Mouse (Mus musculus): ENCODE data around the gene Spag7.

The Spag7 gene

GRCm38 (mm10) chr11:70688372-70688771 lies 19.2 kb upstream of the Spag7 start:
- ChIA-PET POLR2A (interaction anchor here in 3 of 4 experiments (0.5 to 5.4 kb wide), 18 partner anchors 8 to 488 kb away, joined by 3 to 56 read pairs (median 5); partner anchors contain the start of genes Inca1 (in 2 of the 3), Kif1c (in 2 of the 3), Rnf167 (in 2 of the 3) and Slc25a11 (in 2 of the 3)), CTCF (interaction anchor here (0.5 to 2.7 kb wide), 9 partner anchors 9 to 1534 kb away, joined by 3 to 8 read pairs (median 5); partner anchors contain the start of genes Inca1 (in 1 of the 4) and Kif1c (in 1 of the 4))

GRCm38 (mm10) chr11:70687601-70688199 lies 18.5 kb upstream of the Spag7 start, which contains the start of gene Camta2:
Gene Camta2, minus strand, starts transcription at chr11:70688105.
- ChIA-PET CTCF (interaction anchor here (0.5 to 2.7 kb wide), 21 partner anchors 9 to 614 kb away, joined by 3 to 19 read pairs (median 5); partner anchors contain the start of genes Rnf167 (in 2 of the 4), Slc25a11 (in 2 of the 4), Spag7 (in 2 of the 4) and Inca1 (in 1 of the 4)), POLR2A (interaction anchor here (0.5 to 5.4 kb wide), 32 partner anchors 8 to 488 kb away, joined by 3 to 56 read pairs (median 4); partner anchors contain the start of genes Inca1 (in 3 of the 4), Kif1c (in 3 of the 4), Rnf167 (in 2 of the 4) and Slc25a11 (in 2 of the 4))

- ChIA-PET POLR2A (interaction anchor here (0.6 to 5.4 kb wide), 30 partner anchors 10 to 487 kb away, joined by 3 to 56 read pairs (median 4); partner anchors contain the start of genes Inca1 (in 3 of the 4), Kif1c (in 3 of the 4), Spag7 (in 3 of the 4) and Rnf167 (in 2 of the 4)), CTCF (interaction anchor here in 3 of 4 experiments (0.5 to 2.7 kb wide), 20 partner anchors 9 to 652 kb away, joined by 3 to 19 read pairs (median 4); partner anchors contain the start of genes Rnf167 (in 2 of the 3), Slc25a11 (in 2 of the 3), Spag7 (in 2 of the 3) and Inca1 (in 1 of the 3))
Measured at GRCm38 (mm10) chr11:70686901-70687566, 17.8 kb upstream of the Spag7 start.

GRCm38 (mm10) chr11:70683640-70684039 lies 14.4 kb upstream of the Spag7 start:
- CTCF ChIA-PET = no interaction called here
- POLR2A ChIA-PET = interaction anchor here in 3 of 4 experiments (0.6 to 10.0 kb wide), 7 partner anchors 9 to 37 kb away, joined by 4 to 146 read pairs (median 7); partner anchors contain the start of genes Spag7 (in 2 of the 3), Inca1 (in 1 of the 3), Kif1c (in 1 of the 3) and Rnf167 (in 1 of the 3)

GRCm38 (mm10) chr11:70681897-70682581 lies 12.8 kb upstream of the Spag7 start:
- ChIA-PET CTCF (interaction anchor here (0.5 to 3.3 kb wide), 29 partner anchors 9 to 1612 kb away, joined by 3 to 40 read pairs (median 4); partner anchors contain the start of genes Kif1c (in 2 of the 4), Spag7 (in 2 of the 4), Gltpd2 (in 1 of the 4) and Gm21988 (in 1 of the 4)), POLR2A (interaction anchor here in 3 of 4 experiments (0.6 to 10.0 kb wide), 37 partner anchors 8 to 701 kb away, joined by 3 to 146 read pairs (median 4); partner anchors contain the start of genes Inca1 (in 3 of the 3), Kif1c (in 3 of the 3), Rnf167 (in 3 of the 3) and Slc25a11 (in 3 of the 3))

GRCm38 (mm10) chr11:70681170-70681569 lies 12.0 kb upstream of the Spag7 start:
- POLR2A ChIA-PET = interaction anchor here (0.6 to 10.0 kb wide), 26 partner anchors 11 to 338 kb away, joined by 3 to 146 read pairs (median 4); partner anchors contain the start of genes Spag7 (in 3 of the 4), Rnf167 (in 2 of the 4), Slc25a11 (in 2 of the 4) and Derl2 (in 1 of the 4)
- CTCF ChIA-PET = interaction anchor here in 3 of 4 experiments (0.7 to 3.3 kb wide), 11 partner anchors 8 to 394 kb away, joined by 3 to 40 read pairs (median 3); partner anchors contain the start of gene Spag7 (in 1 of the 3)

- ChIA-PET CTCF (interaction anchor here in 2 of 4 experiments (0.6 to 3.3 kb wide), 4 partner anchors 11 to 98 kb away, joined by 9 to 40 read pairs (median 13); partner anchors contain the start of gene Spag7 (in 1 of the 2)), POLR2A (interaction anchor here in 2 of 4 experiments (1.0 to 10.0 kb wide), 11 partner anchors 8 to 159 kb away, joined by 3 to 146 read pairs (median 4); partner anchors contain the start of genes Rnf167 (in 2 of the 2), Slc25a11 (in 2 of the 2), Spag7 (in 2 of the 2) and Camta2 (in 1 of the 2))
Measured at GRCm38 (mm10) chr11:70679894-70680293, 10.7 kb upstream of the Spag7 start.

GRCm38 (mm10) chr11:70679361-70679760 lies 10.1 kb upstream of the Spag7 start:
- CTCF ChIA-PET = interaction anchor here in 1 of 4 experiments (0.7 to 3.1 kb wide), 2 partner anchors 98 to 163 kb away, joined by 3 to 9 read pairs; no protein-coding TSS in a partner anchor
- POLR2A ChIA-PET = interaction anchor here in 3 of 4 experiments (0.6 to 10.0 kb wide), 5 partner anchors 9 to 1622 kb away, joined by 3 to 146 read pairs (median 24); partner anchors contain the start of genes Spag7 (in 2 of the 3), Camta2 (in 1 of the 3), Rnf167 (in 1 of the 3) and Slc25a11 (in 1 of the 3)

GRCm38 (mm10) chr11:70678576-70678975 lies 9.4 kb upstream of the Spag7 start:
- CTCF ChIA-PET = interaction anchor here in 2 of 4 experiments (0.5 to 1.7 kb wide), 4 partner anchors 9 to 162 kb away, joined by 3 to 8 read pairs (median 5); partner anchors contain the start of gene Camta2 (in 2 of the 2)
- POLR2A ChIA-PET = interaction anchor here in 3 of 4 experiments (0.6 to 10.0 kb wide), 8 partner anchors 9 to 1621 kb away, joined by 3 to 146 read pairs (median 7); partner anchors contain the start of genes Spag7 (in 3 of the 3), Rnf167 (in 2 of the 3), Slc25a11 (in 2 of the 3) and Kif1c (in 1 of the 3)

- POLR2A ChIA-PET = interaction anchor here in 3 of 4 experiments (0.7 to 10.0 kb wide), 8 partner anchors 8 to 82 kb away, joined by 3 to 146 read pairs (median 6); partner anchors contain the start of genes Spag7 (in 3 of the 3), Rnf167 (in 2 of the 3), Slc25a11 (in 2 of the 3) and Kif1c (in 1 of the 3)
- CTCF ChIA-PET = interaction anchor here in 3 of 4 experiments (0.5 to 1.7 kb wide), 5 partner anchors 9 to 108 kb away, joined by 3 to 8 read pairs (median 3); partner anchors contain the start of gene Camta2 (in 2 of the 3)
Measured at GRCm38 (mm10) chr11:70678092-70678491, 8.9 kb upstream of the Spag7 start.

GRCm38 (mm10) chr11:70674501-70674900 lies 5.3 kb upstream of the Spag7 start:
- ChIA-PET POLR2A (interaction anchor here (0.5 to 20.9 kb wide), 17 partner anchors 9 to 644 kb away, joined by 3 to 737 read pairs (median 4); partner anchors contain the start of genes Rnf167 (in 3 of the 4), Slc25a11 (in 3 of the 4), Camta2 (in 2 of the 4) and Eno3 (in 2 of the 4)), CTCF (interaction anchor here (0.6 to 3.3 kb wide), 10 partner anchors 7 to 243 kb away, joined by 3 to 12 read pairs (median 6); partner anchors contain the start of genes Camta2 (in 1 of the 4) and Zfp3 (in 1 of the 4))

GRCm38 (mm10) chr11:70674014-70674413 lies 4.8 kb upstream of the Spag7 start:
- CTCF ChIA-PET = interaction anchor here (0.6 to 3.3 kb wide), 10 partner anchors 8 to 242 kb away, joined by 3 to 12 read pairs (median 6); partner anchors contain the start of gene Camta2 (in 1 of the 4)
- POLR2A ChIA-PET = interaction anchor here (0.6 to 20.9 kb wide), 18 partner anchors 8 to 193 kb away, joined by 3 to 737 read pairs (median 4); partner anchors contain the start of genes Rnf167 (in 3 of the 4), Slc25a11 (in 3 of the 4), Camta2 (in 2 of the 4) and Eno3 (in 2 of the 4)

GRCm38 (mm10) chr11:70671333-70672047 lies 2.3 kb upstream of the Spag7 start:
- POLR2A ChIA-PET = interaction anchor here in 3 of 4 experiments (0.7 to 20.9 kb wide), 10 partner anchors 9 to 147 kb away, joined by 3 to 737 read pairs (median 90); partner anchors contain the start of genes Eno3 (in 3 of the 3), Pfn1 (in 3 of the 3), Rnf167 (in 3 of the 3) and Slc25a11 (in 3 of the 3)
- CTCF ChIA-PET = interaction anchor here in 2 of 4 experiments (0.6 to 4.2 kb wide), 4 partner anchors 10 to 55 kb away, joined by 6 to 19 read pairs (median 13); partner anchors contain the start of gene Camta2 (in 1 of the 2)

GRCm38 (mm10) chr11:70670483-70670882 lies 1.3 kb upstream of the Spag7 start:
- ChIA-PET CTCF (interaction anchor here in 2 of 4 experiments (1.1 to 4.2 kb wide), 7 partner anchors 11 to 48 kb away, joined by 3 to 40 read pairs (median 19); partner anchors contain the start of genes Camta2 (in 2 of the 2), Eno3 (in 1 of the 2), Pfn1 (in 1 of the 2) and Rnf167 (in 1 of the 2)), POLR2A (interaction anchor here (0.5 to 20.9 kb wide), 37 partner anchors 10 to 440 kb away, joined by 3 to 737 read pairs (median 11); partner anchors contain the start of genes Eno3 (in 4 of the 4), Pfn1 (in 4 of the 4), Rnf167 (in 4 of the 4) and Slc25a11 (in 4 of the 4))

All from embryonic stem cell, embryonic (primary cell).